Mouse (Mus musculus) cerebellum, adult 2 months (tissue): Measurements from ENCODE around the gene Dennd4c.

Experiments used
- CTCF ChIP-seq: fragments of 200-500 bp; IDR thresholded peaks from 2 replicates; pipeline ENCODE4 v1.5.1; 2011; ENCODE audit warnings: low read depth, mild to moderate bottlenecking, control low read depth, low read length, moderate library complexity, borderline replicate concordance; ENCODE audit not compliant: insufficient read depth
- POLR2A ChIP-seq: fragments of 200-500 bp; IDR thresholded peaks from 2 replicates; pipeline ENCODE4 v1.6.1; 2011; ENCODE audit warnings: low read length, control low read depth, borderline replicate concordance; ENCODE audit not compliant: insufficient read depth

- TF ChIP-seq POLR2A (peak; percentile 62; the same call in 1 of the 2 replicates), CTCF (no peak)
These were observed at the start of gene Dennd4c for GRCm38 (mm10) chr4:86748336-86749291.
